Mouse (Mus musculus): ENCODE results near the gene Plekhg5. TPM values are rescaled to one million over a fixed set of nuclear protein-coding genes. Genes with fewer than 3 reads are reported as not detected.

The Plekhg5 gene
- polyA plus RNA-seq, 1 experiment: 46.7 TPM

- TF ChIP-seq POLR2A (IDR thresholded peaks at IDR 0.05; ENCODE audit: borderline replicate concordance, extremely low read depth, low read depth, low read length) (no peak), CTCF (IDR thresholded peaks at IDR 0.05; ENCODE audit: insufficient read depth, low read length) (no peak)
- no peak for DNase-seq
- Histone ChIP-seq H3K4me3 (replicated peaks; ENCODE audit: extremely low read depth, low read depth, low read length) (no peak overlapping the region), H3K4me1 (ENCODE audit: control insufficient read depth, insufficient read depth, low read length) (peaks cover 3% of the 10 kb centered on the region; the same call in 1 of the 2 replicates)
- 57% methylated on average over 2 of the region's 2 CpGs for WGBS
These were observed 90.5 kb downstream of the Plekhg5 start for GRCm38 (mm10) chr4:152162748-152163147.

Other genes with a start within 250 kb of the Plekhg5 start
- gene Camta1, start 210.6 kb upstream of the Plekhg5 start, polyA plus RNA-seq (2012; rRNA removed): 8.4 and 10.4 TPM in 2 replicates
- 30.8 and 45.8 TPM in 2 replicates for gene Dnajc11, start 138.8 kb upstream of the Plekhg5 start, polyA plus RNA-seq (2012; rRNA removed)
- 64.2 and 72.5 TPM in 2 replicates for gene Thap3, start 83.5 kb upstream of the Plekhg5 start, polyA plus RNA-seq (2012; rRNA removed)
- gene Phf13, start 76.2 kb upstream of the Plekhg5 start, polyA plus RNA-seq (2012; rRNA removed): 8.9 TPM in 2 replicates
- 43.6 and 48.6 TPM in 2 replicates for gene Klhl21, start 63.7 kb upstream of the Plekhg5 start, polyA plus RNA-seq (2012; rRNA removed)
- 15.9 and 21.6 TPM in 2 replicates for gene Zbtb48, start 44.8 kb upstream of the Plekhg5 start, polyA plus RNA-seq (2012; rRNA removed)
- gene Tas1r1, start 33.9 kb upstream of the Plekhg5 start, polyA plus RNA-seq (2012; rRNA removed): 0.08 TPM in 1 of 2 replicates, not detected in the other
- 16.7 and 18.2 TPM in 2 replicates for gene Nol9, start 33.2 kb upstream of the Plekhg5 start, polyA plus RNA-seq (2012; rRNA removed)
- gene Tnfrsf25, start 43.4 kb downstream of the Plekhg5 start, polyA plus RNA-seq (2012; rRNA removed): 8.1 and 12.7 TPM in 2 replicates
- gene Espn, start 79.9 kb downstream of the Plekhg5 start, polyA plus RNA-seq (2012; rRNA removed): 9.8 and 16.3 TPM in 2 replicates
- 5.4 and 6.2 TPM in 2 replicates for gene Hes2, start 86.4 kb downstream of the Plekhg5 start, polyA plus RNA-seq (2012; rRNA removed)
- 118 and 125 TPM in 2 replicates for gene Acot7, start 105.6 kb downstream of the Plekhg5 start, polyA plus RNA-seq (2012; rRNA removed)
- 40.0 and 45.6 TPM in 2 replicates for gene Gpr153, start 201.7 kb downstream of the Plekhg5 start, polyA plus RNA-seq (2012; rRNA removed)
- gene Hes3, start 219.2 kb downstream of the Plekhg5 start, polyA plus RNA-seq (2012; rRNA removed): 0.09 TPM in 1 of 2 replicates, not detected in the other
- 32.2 and 36.4 TPM in 2 replicates for gene Icmt, start 224.7 kb downstream of the Plekhg5 start, polyA plus RNA-seq (2012; rRNA removed)
- 5.8 and 5.9 TPM in 2 replicates for gene Rnf207, start 246.5 kb downstream of the Plekhg5 start, polyA plus RNA-seq (2012; rRNA removed)